Mouse (Mus musculus) ovary, adult 10 weeks (tissue): ENCODE results near the gene Olfr193. TPM values are rescaled to one million over a fixed set of nuclear protein-coding genes. Genes with fewer than 3 reads are reported as not detected.

Experiments
- polyA plus RNA-seq: library from polyadenylated mRNA; stranded (reverse); fragments of 350-450 nt; fragmentation: Illumina TruSeq; extraction: RNeasy Lipid Tissue Mini Kit (QIAGEN cat#74804); gene quantifications from one replicate; pipeline ENCODE4 v1.2.3, GENCODE M21; 2014

Gene Olfr193
- polyA plus RNA-seq = not detected

GRCm38 (mm10) chr16:59111781-59112180 lies at the start of gene Olfr193:
Olfr193 (minus strand) TSS chr16:59111881.

DNA sequence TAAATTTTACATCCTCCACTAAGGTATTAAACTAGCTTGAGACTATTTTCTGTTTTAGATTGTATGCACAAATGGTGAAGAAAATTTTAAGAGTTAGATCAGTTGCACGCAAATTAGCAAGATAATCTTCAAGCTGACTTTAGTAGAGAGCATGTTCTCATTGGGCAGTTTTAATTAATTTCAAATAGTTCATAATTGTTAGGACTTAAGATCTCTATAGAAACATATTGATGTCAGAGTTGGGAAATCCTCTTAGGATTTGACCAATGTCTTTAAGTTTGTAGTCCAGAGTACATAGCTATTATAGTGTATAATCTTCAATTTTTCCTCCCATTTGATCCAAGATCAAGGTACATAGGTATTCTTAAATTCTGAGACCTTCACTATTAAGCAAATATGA lies 35.1 kb upstream of the Olfr193 start, which contains the start of gene Olfr195:
Olfr195 (plus strand) TSS at position 301 of the 400 bp plus-strand sequence.

GRCm38 (mm10) chr16:59120969-59121368 lies 9.3 kb upstream of the Olfr193 start, which contains the start of gene Olfr194:
Olfr194 (minus strand) TSS chr16:59121069.

DNA sequence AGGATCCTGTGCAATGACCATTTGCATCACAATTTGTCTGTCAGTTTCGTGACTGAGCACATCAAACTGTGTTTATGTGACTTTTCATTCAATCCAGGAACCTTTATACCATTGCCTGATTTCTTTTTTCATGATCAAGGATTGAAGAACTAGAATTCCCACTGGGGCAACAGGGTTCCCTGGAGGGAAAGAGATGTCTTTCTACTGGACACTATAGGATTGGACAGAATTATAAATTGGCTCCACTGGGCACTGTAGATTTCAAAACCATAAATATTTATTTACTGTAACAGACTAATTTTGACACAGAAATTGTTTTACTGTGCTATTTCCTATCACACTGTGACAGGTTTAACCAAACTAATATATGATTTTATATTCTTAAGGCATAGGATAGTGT lies 22.0 kb downstream of the Olfr193 start, which contains the start of gene Olfr191:
Olfr191 (minus strand) TSS at position 101 of the 400 bp plus-strand sequence.

DNA sequence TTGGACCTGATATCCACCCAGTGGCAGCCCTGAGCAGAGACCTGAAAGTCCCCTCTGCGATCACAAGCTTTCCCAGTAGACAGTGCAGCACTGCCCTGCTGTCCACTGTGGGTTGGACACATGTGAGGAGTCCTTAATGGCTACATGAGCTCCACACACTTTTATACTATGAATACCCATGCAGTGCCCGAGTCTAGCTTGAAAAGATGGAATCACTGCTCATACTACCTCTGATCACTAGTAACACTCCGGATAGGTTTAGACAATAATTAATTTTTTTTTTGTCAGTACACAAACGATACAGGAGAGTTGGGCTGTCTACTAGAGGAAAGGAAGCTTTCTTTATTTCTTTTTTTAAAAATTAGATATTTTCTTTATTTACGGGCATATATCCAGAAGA lies 33.8 kb downstream of the Olfr193 start, which contains the start of gene Olfr190:
Olfr190 (minus strand) TSS at position 101 of the 400 bp plus-strand sequence.

Other genes starting within 250 kb of the Olfr193 start
- gene Olfr177, start 237.1 kb downstream of the Olfr193 start, polyA plus RNA-seq = not detected
- not detected for gene Olfr178, start 219.8 kb downstream of the Olfr193 start, polyA plus RNA-seq
- not detected for gene Olfr181, start 183.1 kb downstream of the Olfr193 start, polyA plus RNA-seq
- not detected for gene Olfr180, start 182.5 kb downstream of the Olfr193 start, polyA plus RNA-seq
- not detected for gene Olfr183, start 116.5 kb downstream of the Olfr193 start, polyA plus RNA-seq
- not detected for gene Olfr186, start 81.6 kb downstream of the Olfr193 start, polyA plus RNA-seq
- not detected for gene Olfr187, start 72.1 kb downstream of the Olfr193 start, polyA plus RNA-seq
- gene Olfr190, start 33.9 kb downstream of the Olfr193 start, polyA plus RNA-seq = not detected
- gene Olfr191, start 22.1 kb downstream of the Olfr193 start, polyA plus RNA-seq = not detected
- not detected for gene Olfr194, start 9.2 kb upstream of the Olfr193 start, polyA plus RNA-seq
- not detected for gene Olfr195, start 35.2 kb upstream of the Olfr193 start, polyA plus RNA-seq
- not detected for gene Olfr196, start 58.6 kb upstream of the Olfr193 start, polyA plus RNA-seq
- gene Olfr198, start 91.7 kb upstream of the Olfr193 start, polyA plus RNA-seq = not detected
- not detected for gene Olfr199, start 107.9 kb upstream of the Olfr193 start, polyA plus RNA-seq
- not detected for gene Olfr201, start 160.8 kb upstream of the Olfr193 start, polyA plus RNA-seq
- gene Olfr202, start 174.9 kb upstream of the Olfr193 start, polyA plus RNA-seq = not detected
- gene Olfr203, start 187.0 kb upstream of the Olfr193 start, polyA plus RNA-seq = not detected
- gene Olfr204, start 206.4 kb upstream of the Olfr193 start, polyA plus RNA-seq = not detected
- not detected for gene Olfr205, start 219.3 kb upstream of the Olfr193 start, polyA plus RNA-seq
- 1.3 TPM for gene Olfr206, start 237.4 kb upstream of the Olfr193 start, polyA plus RNA-seq